Mouse (Mus musculus) stomach, embryonic 16.5 days (tissue): ENCODE data around the gene Sntg2. TPM values are rescaled to one million over a fixed set of nuclear protein-coding genes. Genes with fewer than 3 reads are reported as not detected.

Source experiments
- ATAC-seq: fragments of 200-750 bp; cut with Nextera tagmentation; 2 replicates; pipeline ENCODE4 v1.8.0; 2017; ENCODE audit warnings: moderate number of reproducible peaks, moderate TSS enrichment; ENCODE audit not compliant: insufficient read depth, low FRiP score
- H3K27ac ChIP-seq: fragments of 300-500 bp; sonication (generic); 2 replicates; pipeline ENCODE4 v1.5.1; 2014; ENCODE audit warnings: low read length
- H3K27me3 ChIP-seq: fragments of 300-500 bp; sonication (generic); 2 replicates; pipeline ENCODE4 v1.6.1; 2014; ENCODE audit warnings: low read length, control low read depth, mixed read lengths; ENCODE audit not compliant: control insufficient read depth, insufficient read depth
- H3K36me3 ChIP-seq: fragments of 300-500 bp; sonication (generic); 2 replicates; pipeline ENCODE4 v1.6.1; 2014; ENCODE audit warnings: low read length; ENCODE audit not compliant: control insufficient read depth, insufficient read depth
- H3K4me1 ChIP-seq: fragments of 300-500 bp; sonication (generic); 2 replicates; pipeline ENCODE4 v1.6.1; 2014; ENCODE audit warnings: low read length, control low read depth, mixed read lengths; ENCODE audit not compliant: control insufficient read depth, insufficient read depth
- H3K4me2 ChIP-seq: fragments of 300-500 bp; sonication (generic); 2 replicates; pipeline ENCODE4 v1.6.1; 2014; ENCODE audit warnings: low read depth, low read length, mixed read lengths
- H3K4me3 ChIP-seq: fragments of 300-500 bp; sonication (generic); replicated peaks from 2 replicates; pipeline ENCODE4 v1.5.1; 2014; ENCODE audit warnings: mild to moderate bottlenecking, low read length
- H3K9ac ChIP-seq: fragments of 300-500 bp; sonication (generic); 2 replicates; pipeline ENCODE4 v1.6.1; 2014; ENCODE audit warnings: low read length
- H3K9me3 ChIP-seq: fragments of 300-500 bp; sonication (generic); replicated peaks from 2 replicates; pipeline ENCODE4 v1.6.1; 2016; ENCODE audit warnings: low read length, control low read depth; ENCODE audit not compliant: control insufficient read depth
- WGBS: fragments of 180-500 bp; shearing (Covaris S2); extraction: QIAGEN DNeasy Blood & Tissue Kit; methylation state at CpG from one replicate; pipeline ENCODE4 v1.1.7; 2014; 5-methylcytosine and 5-hydroxymethylcytosine counted together
- polyA plus RNA-seq: library from polyadenylated mRNA; unstranded; fragments of >200 nt; fragmentation: Nextera tagmentation; extraction: Ambion mirVana; gene quantifications from 2 replicates; pipeline ENCODE4 v1.2.1, GENCODE M21; 2015

The Sntg2 gene
- polyA plus RNA-seq: 29.7 and 39.6 TPM in 2 replicates

GRCm38 (mm10) chr12:30372933-30373501 is at the start of gene Sntg2:
Gene Sntg2, minus strand, starts transcription at chr12:30373375.
- H3K4me3 ChIP-seq: peak within 1 kb of the TSS; percentile 57
- H3K27me3 ChIP-seq: 0 out of 2 replicates have a peak, but pooled peaks cover 7% of the 10 kb centered on the region
- peak within 1 kb of the TSS; percentile 75 for H3K9ac ChIP-seq
- peak; percentile 97 for ATAC-seq
- peak within 1 kb of the TSS; percentile 95 for H3K4me2 ChIP-seq
- no peaks in the 10 kb centered on the region for H3K9me3 ChIP-seq
- no peaks in the 10 kb centered on the region for H3K36me3 ChIP-seq
- 0 out of 2 replicates have a peak, but pooled peaks cover 2% of the 10 kb centered on the region for H3K4me1 ChIP-seq
- peak within 1 kb of the TSS; percentile 35 for H3K27ac ChIP-seq
- under 1% methylated on average over 39 of the region's 39 CpGs for WGBS

- Histone ChIP-seq H3K4me2 (no peak overlapping the region), H3K4me3 (no peak overlapping the region), H3K36me3 (no peaks in the 10 kb centered on the region), H3K27ac (no peak overlapping the region), H3K4me1 (no peaks in the 10 kb centered on the region), H3K27me3 (no peaks in the 10 kb centered on the region), H3K9ac (no peak overlapping the region), H3K9me3 (no peaks in the 10 kb centered on the region)
- WGBS: 69% methylated on average over 8 of the region's 8 CpGs
- no peak for ATAC-seq
Observed at GRCm38 (mm10) chr12:30416547-30416946, 43.4 kb upstream of the Sntg2 start.

- Histone ChIP-seq H3K4me3 (no peak overlapping the region), H3K9ac (no peak overlapping the region), H3K4me2 (no peak overlapping the region), H3K9me3 (no peaks in the 10 kb centered on the region), H3K36me3 (no peaks in the 10 kb centered on the region), H3K27me3 (no peaks in the 10 kb centered on the region), H3K4me1 (no peaks in the 10 kb centered on the region), H3K27ac (no peak overlapping the region)
- no peak for ATAC-seq
- 62% methylated on average over 6 of the region's 6 CpGs for WGBS
Observed at GRCm38 (mm10) chr12:30415981-30416380, 42.8 kb upstream of the Sntg2 start.

GRCm38 (mm10) chr12:30402651-30403050 is 29.5 kb upstream of the Sntg2 start:
- H3K27me3 ChIP-seq: no peaks in the 10 kb centered on the region
- H3K36me3 ChIP-seq: no peaks in the 10 kb centered on the region
- H3K4me3 ChIP-seq: no peak overlapping the region
- no peak overlapping the region for H3K9ac ChIP-seq
- no peaks in the 10 kb centered on the region for H3K9me3 ChIP-seq
- H3K4me1 ChIP-seq: no peaks in the 10 kb centered on the region
- no peak for ATAC-seq
- no peak overlapping the region for H3K4me2 ChIP-seq
- no peak overlapping the region for H3K27ac ChIP-seq

- Histone ChIP-seq H3K36me3 (no peaks in the 10 kb centered on the region), H3K27me3 (no peaks in the 10 kb centered on the region), H3K4me1 (no peaks in the 10 kb centered on the region), H3K9me3 (no peaks in the 10 kb centered on the region), H3K9ac (no peak overlapping the region), H3K27ac (no peak overlapping the region), H3K4me3 (no peak overlapping the region), H3K4me2 (no peak overlapping the region)
- ATAC-seq: no peak
- 84% methylated on average over 2 of the region's 2 CpGs for WGBS
Observed at GRCm38 (mm10) chr12:30400531-30400930, 27.4 kb upstream of the Sntg2 start.

GRCm38 (mm10) chr12:30400114-30400513 is 26.9 kb upstream of the Sntg2 start:
- no peaks in the 10 kb centered on the region for H3K27me3 ChIP-seq
- H3K36me3 ChIP-seq: no peaks in the 10 kb centered on the region
- H3K4me2 ChIP-seq: no peak overlapping the region
- no peak overlapping the region for H3K9ac ChIP-seq
- H3K9me3 ChIP-seq: no peaks in the 10 kb centered on the region
- no peak overlapping the region for H3K4me3 ChIP-seq
- no peak for ATAC-seq
- 86% methylated on average over 2 of the region's 2 CpGs for WGBS
- no peak overlapping the region for H3K27ac ChIP-seq
- no peaks in the 10 kb centered on the region for H3K4me1 ChIP-seq

GRCm38 (mm10) chr12:30372293-30372692 is 882 bp downstream of the Sntg2 start:
- Histone ChIP-seq H3K9me3 (no peaks in the 10 kb centered on the region), H3K9ac (peak overlapping the region; percentile 75), H3K27me3 (0 out of 2 replicates have a peak, but pooled peaks cover 7% of the 10 kb centered on the region), H3K4me3 (peak overlapping the region; percentile 57), H3K27ac (peak overlapping the region; percentile 42; the same call in 1 of the 2 replicates), H3K36me3 (no peaks in the 10 kb centered on the region), H3K4me1 (0 out of 2 replicates have a peak, but pooled peaks cover 2% of the 10 kb centered on the region), H3K4me2 (peak overlapping the region; percentile 95)
- 26% methylated on average over 5 of the region's 5 CpGs for WGBS
- peak; percentile 27; the same call in 1 of the 2 replicates for ATAC-seq

- no peak overlapping the region for H3K27ac ChIP-seq
- H3K27me3 ChIP-seq: 0 out of 2 replicates have a peak, but pooled peaks cover 7% of the 10 kb centered on the region
- H3K9me3 ChIP-seq: no peaks in the 10 kb centered on the region
- 0 out of 2 replicates have a peak, but pooled peaks cover 2% of the 10 kb centered on the region for H3K4me1 ChIP-seq
- ATAC-seq: peak; percentile 11; the same call in 1 of the 2 replicates
- H3K36me3 ChIP-seq: no peaks in the 10 kb centered on the region
- no peak overlapping the region for H3K4me3 ChIP-seq
- H3K9ac ChIP-seq: no peak overlapping the region; the same call in 1 of the 2 replicates
- no peak overlapping the region for H3K4me2 ChIP-seq
- 7% methylated on average over 6 of the region's 6 CpGs for WGBS
Observed at GRCm38 (mm10) chr12:30369786-30370185, 3.4 kb downstream of the Sntg2 start.

GRCm38 (mm10) chr12:30369141-30369540 is 4.0 kb downstream of the Sntg2 start:
- Histone ChIP-seq H3K9ac (no peak overlapping the region), H3K36me3 (no peaks in the 10 kb centered on the region), H3K27ac (no peak overlapping the region), H3K4me3 (no peak overlapping the region), H3K4me1 (0 out of 2 replicates have a peak, but pooled peaks cover 2% of the 10 kb centered on the region), H3K9me3 (no peaks in the 10 kb centered on the region), H3K27me3 (0 out of 2 replicates have a peak, but pooled peaks cover 7% of the 10 kb centered on the region), H3K4me2 (no peak overlapping the region)
- no peak for ATAC-seq
- WGBS: 76% methylated on average over 6 of the region's 6 CpGs
